Mouse (Mus musculus): ENCODE data around the gene Vps8. TPM values are rescaled to one million over a fixed set of nuclear protein-coding genes. Genes with fewer than 3 reads are reported as not detected.

The Vps8 gene
- polyA plus RNA-seq, 1 experiment from 2014 or later = 28.8 TPM

GRCm38 (mm10) chr16:21448464-21448863 lies 25.5 kb downstream of the Vps8 start:
- no peak overlapping the region for H3K4me2 ChIP-seq (ENCODE audit: low read length)
- no peak overlapping the region for H3K27ac ChIP-seq
- no peak overlapping the region for H3K4me3 ChIP-seq (replicated peaks; ENCODE audit: low read depth, low read length)
- no peaks in the 10 kb centered on the region for H3K36me3 ChIP-seq (ENCODE audit: insufficient read depth, low read length)
- WGBS = 90% methylated on average over 5 of the region's 5 CpGs
- H3K9ac ChIP-seq (ENCODE audit: low read depth, low read length) = no peak overlapping the region
- no peak for DNase-seq (ENCODE audit: low spot score)
- no peaks in the 10 kb centered on the region for H3K27me3 ChIP-seq (ENCODE audit: insufficient read depth, low read length)
- no peaks in the 10 kb centered on the region; the same call in 1 of the 2 replicates for H3K4me1 ChIP-seq (replicated peaks; ENCODE audit: insufficient read depth, low read length)
- TF ChIP-seq CTCF (IDR thresholded peaks at IDR 0.05; ENCODE audit: low read depth) = no peak
- no peak for ATAC-seq (replicated peaks; ENCODE audit: low FRiP score, low read depth)
- no peaks in the 10 kb centered on the region for H3K9me3 ChIP-seq (replicated peaks; ENCODE audit: low read length)

- ATAC-seq (replicated peaks; ENCODE audit: low FRiP score, low read depth) (no peak), DNase-seq (ENCODE audit: low spot score) (peak; percentile 68)
- 20% methylated on average over 8 of the region's 8 CpGs for WGBS
- no peaks in the 10 kb centered on the region for H3K27me3 ChIP-seq (ENCODE audit: insufficient read depth, low read length)
- no peaks in the 10 kb centered on the region for H3K36me3 ChIP-seq (ENCODE audit: insufficient read depth, low read length)
- H3K9ac ChIP-seq (ENCODE audit: low read depth, low read length) = no peak overlapping the region
- TF ChIP-seq CTCF (IDR thresholded peaks at IDR 0.05; ENCODE audit: low read depth) = no peak
- no peaks in the 10 kb centered on the region for H3K9me3 ChIP-seq (replicated peaks; ENCODE audit: low read length)
- no peaks in the 10 kb centered on the region for H3K4me1 ChIP-seq (replicated peaks; ENCODE audit: insufficient read depth, low read length)
- H3K27ac ChIP-seq = no peak overlapping the region
- H3K4me2 ChIP-seq (ENCODE audit: low read length) = 0 out of 2 replicates have a peak overlapping the region, but pooled peaks have one; percentile 11
- H3K4me3 ChIP-seq (replicated peaks; ENCODE audit: low read depth, low read length) = no peak overlapping the region
Measured at GRCm38 (mm10) chr16:21449890-21450289, 27.0 kb downstream of the Vps8 start.

- no peaks in the 10 kb centered on the region for H3K4me1 ChIP-seq (replicated peaks; ENCODE audit: insufficient read depth, low read length)
- 84% methylated on average over 6 of the region's 6 CpGs for WGBS
- H3K27ac ChIP-seq = no peak overlapping the region
- DNase-seq (ENCODE audit: low spot score) = no peak
- H3K27me3 ChIP-seq (ENCODE audit: insufficient read depth, low read length) = no peaks in the 10 kb centered on the region
- ATAC-seq (replicated peaks; ENCODE audit: low FRiP score, low read depth) = no peak
- TF ChIP-seq CTCF (IDR thresholded peaks at IDR 0.05; ENCODE audit: low read depth) = no peak
- H3K9ac ChIP-seq (ENCODE audit: low read depth, low read length) = no peak overlapping the region
- H3K36me3 ChIP-seq (ENCODE audit: insufficient read depth, low read length) = no peaks in the 10 kb centered on the region
- no peak overlapping the region for H3K4me3 ChIP-seq (replicated peaks; ENCODE audit: low read depth, low read length)
- H3K4me2 ChIP-seq (ENCODE audit: low read length) = no peak overlapping the region
- no peaks in the 10 kb centered on the region for H3K9me3 ChIP-seq (replicated peaks; ENCODE audit: low read length)
Measured at GRCm38 (mm10) chr16:21452569-21452968, 29.7 kb downstream of the Vps8 start.

GRCm38 (mm10) chr16:21457639-21458369 lies 34.9 kb downstream of the Vps8 start:
- Histone ChIP-seq H3K4me3 (replicated peaks; ENCODE audit: low read depth, low read length) (no peak overlapping the region), H3K9ac (ENCODE audit: low read depth, low read length) (no peak overlapping the region), H3K4me1 (replicated peaks; ENCODE audit: insufficient read depth, low read length) (no peaks in the 10 kb centered on the region), H3K4me2 (ENCODE audit: low read length) (no peak overlapping the region), H3K9me3 (replicated peaks; ENCODE audit: low read length) (no peaks in the 10 kb centered on the region), H3K27ac (no peak overlapping the region), H3K27me3 (ENCODE audit: insufficient read depth, low read length) (no peaks in the 10 kb centered on the region), H3K36me3 (ENCODE audit: insufficient read depth, low read length) (peaks cover 7% of the 10 kb centered on the region; the same call in 1 of the 2 replicates)
- WGBS = 71% methylated on average over 14 of the region's 14 CpGs
- no peak for TF ChIP-seq CTCF (IDR thresholded peaks at IDR 0.05; ENCODE audit: low read depth)
- ATAC-seq (replicated peaks; ENCODE audit: low FRiP score, low read depth) (no peak), DNase-seq (ENCODE audit: low spot score) (no peak)

- no peaks in the 10 kb centered on the region for H3K4me1 ChIP-seq (replicated peaks; ENCODE audit: insufficient read depth, low read length)
- TF ChIP-seq CTCF (IDR thresholded peaks at IDR 0.05; ENCODE audit: low read depth) = no peak
- H3K9me3 ChIP-seq (replicated peaks; ENCODE audit: low read length) = no peaks in the 10 kb centered on the region
- no peak overlapping the region for H3K4me2 ChIP-seq (ENCODE audit: low read length)
- H3K4me3 ChIP-seq (replicated peaks; ENCODE audit: low read depth, low read length) = no peak overlapping the region
- no peaks in the 10 kb centered on the region for H3K27me3 ChIP-seq (ENCODE audit: insufficient read depth, low read length)
- H3K9ac ChIP-seq (ENCODE audit: low read depth, low read length) = no peak overlapping the region
- H3K36me3 ChIP-seq (ENCODE audit: insufficient read depth, low read length) = peaks cover 15% of the 10 kb centered on the region
- WGBS = 62% methylated on average over 8 of the region's 8 CpGs
- H3K27ac ChIP-seq = no peak overlapping the region
- ATAC-seq (replicated peaks; ENCODE audit: low FRiP score, low read depth) (no peak), DNase-seq (ENCODE audit: low spot score) (no peak)
Measured at GRCm38 (mm10) chr16:21465868-21466267, 43.0 kb downstream of the Vps8 start.

GRCm38 (mm10) chr16:21470416-21470815 lies 47.5 kb downstream of the Vps8 start:
- H3K27ac ChIP-seq = no peak overlapping the region
- H3K9ac ChIP-seq (ENCODE audit: low read depth, low read length) = no peak overlapping the region
- no peak overlapping the region for H3K4me2 ChIP-seq (ENCODE audit: low read length)
- 89% methylated on average over 4 of the region's 4 CpGs for WGBS
- no peak for DNase-seq (ENCODE audit: low spot score)
- peak; percentile 59 for TF ChIP-seq CTCF (IDR thresholded peaks at IDR 0.05; ENCODE audit: low read depth)
- peaks cover 14% of the 10 kb centered on the region; the same call in 1 of the 2 replicates for H3K36me3 ChIP-seq (ENCODE audit: insufficient read depth, low read length)
- no peak overlapping the region for H3K4me3 ChIP-seq (replicated peaks; ENCODE audit: low read depth, low read length)
- ATAC-seq (replicated peaks; ENCODE audit: low FRiP score, low read depth) = no peak
- no peaks in the 10 kb centered on the region for H3K9me3 ChIP-seq (replicated peaks; ENCODE audit: low read length)
- H3K4me1 ChIP-seq (replicated peaks; ENCODE audit: insufficient read depth, low read length) = no peaks in the 10 kb centered on the region
- no peaks in the 10 kb centered on the region for H3K27me3 ChIP-seq (ENCODE audit: insufficient read depth, low read length)

Data from kidney, postnatal 0 days (tissue).